Mouse (Mus musculus): ENCODE measurements around the gene 4933425L06Rik. TPM values are rescaled to one million over a fixed set of nuclear protein-coding genes. Genes with fewer than 3 reads are reported as not detected.

4933425L06Rik gene
- not detected for total RNA-seq (2023)

DNA sequence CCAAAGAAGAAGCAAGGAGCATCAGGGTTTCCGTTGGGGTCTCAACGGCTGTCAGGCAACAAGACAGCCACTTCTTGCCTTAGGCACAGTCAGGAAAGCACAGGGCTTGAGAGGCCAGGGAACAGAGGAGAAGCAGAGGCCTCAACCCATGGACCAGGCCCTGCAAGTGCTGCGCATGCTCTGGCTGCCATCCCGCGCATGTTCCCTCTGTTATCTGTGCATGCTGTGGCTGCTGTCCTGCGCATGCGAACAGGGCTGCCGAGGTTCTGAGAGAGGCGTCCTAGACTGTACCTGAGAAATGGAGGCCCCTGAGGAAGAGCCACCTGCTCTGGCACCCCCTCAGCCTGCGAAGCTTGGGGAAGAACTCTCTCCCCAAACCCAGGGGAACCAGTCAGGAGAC, at the start of gene 4933425L06Rik:
Gene 4933425L06Rik, plus strand, starts transcription at position 261 of the 400 bp plus-strand sequence.

DNA sequence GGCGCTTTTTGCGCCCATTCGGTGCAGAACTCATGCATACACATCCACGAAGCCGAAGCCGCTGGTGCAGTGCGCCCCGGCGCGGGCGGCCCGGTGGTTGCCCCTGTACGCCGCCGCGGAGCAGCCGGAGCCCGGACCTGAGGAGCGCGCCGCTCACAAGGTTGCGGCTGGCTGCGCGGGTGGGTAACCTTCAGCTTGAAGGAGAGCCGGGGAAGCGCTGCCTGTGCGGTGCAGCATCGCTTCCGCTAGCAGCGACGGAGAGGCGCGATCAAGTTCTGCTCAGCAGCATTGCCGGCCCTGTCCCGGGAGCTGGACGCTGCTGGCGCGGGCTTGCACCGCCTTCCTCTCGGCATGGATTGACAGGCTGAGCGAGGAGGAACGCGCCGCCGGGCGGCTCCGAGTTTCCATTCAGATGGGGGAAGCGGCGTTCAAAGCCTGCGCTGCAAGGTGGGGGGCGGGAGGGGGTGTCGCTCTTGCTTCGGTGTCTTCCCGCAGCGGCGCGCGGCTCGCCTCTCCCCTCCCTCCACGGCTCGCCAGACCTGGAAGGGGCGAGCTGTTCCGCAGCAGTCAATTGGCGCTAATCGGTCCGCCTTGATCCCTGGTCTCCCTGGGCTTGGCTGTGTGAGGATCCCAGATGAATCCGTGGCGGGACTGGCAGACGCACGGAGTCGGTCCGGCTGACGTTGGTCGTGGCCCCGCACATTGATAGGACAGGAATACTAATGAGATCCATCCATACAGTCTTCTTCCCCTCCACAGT, 27.6 kb upstream of the 4933425L06Rik start, which contains the start of gene Rgs7bp:
Gene Rgs7bp, minus strand, starts transcription at position 750 of the 760 bp plus-strand sequence.

Other genes with a start within 250 kb of the 4933425L06Rik start
- gene Shisal2b, start 218.2 kb upstream of the 4933425L06Rik start, total RNA-seq (2023) = not detected
- gene Rgs7bp, start 27.2 kb upstream of the 4933425L06Rik start, total RNA-seq (2023) = under 1 TPM in 1 of 2 experiments, not detected in 1; 0.09 TPM
- under 1 TPM; 0.20 to 0.59 TPM for gene Rnf180, start 212.7 kb downstream of the 4933425L06Rik start, total RNA-seq (2023)

Data from T-cell, adult 66 days (primary cell).